Mouse (Mus musculus): Measurements from ENCODE around the gene Tfdp2. TPM values are rescaled to one million over a fixed set of nuclear protein-coding genes. Genes with fewer than 3 reads are reported as not detected.
A peak's percentile ranks its signal among the peaks of the same experiment; 100 is the strongest.

Gene Tfdp2
- total and polyA plus RNA-seq, 2 experiments from 2014 or later, result 19.6 to 32.1 TPM

GRCm38 (mm10) chr9:96243915-96244314, 47.8 kb downstream of the Tfdp2 start:
- Histone ChIP-seq H3K9ac (replicated peaks; ENCODE audit: low read length) (no peak overlapping the region), H3K4me2 (ENCODE audit: low read depth, low read length) (no peak overlapping the region), H3K4me1 (ENCODE audit: insufficient read depth, low read length) (no peaks in the 10 kb centered on the region), H3K9me3 (ENCODE audit: low read length) (no peaks in the 10 kb centered on the region), H3K27ac (no peak overlapping the region), H3K27me3 (ENCODE audit: insufficient read depth, low read length) (no peaks in the 10 kb centered on the region), H3K4me3 (ENCODE audit: low read length) (no peak overlapping the region), H3K36me3 (ENCODE audit: insufficient read depth, low read length) (no peaks in the 10 kb centered on the region)
- no peak for DNase-seq (ENCODE audit: low spot score)
- no peak for ATAC-seq
- WGBS, result 89% methylated on average over 6 of the region's 6 CpGs
- no peak for TF ChIP-seq CTCF (IDR thresholded peaks at IDR 0.05; ENCODE audit: low read depth)

- H3K4me2 ChIP-seq (ENCODE audit: low read depth, low read length), result no peak overlapping the region
- H3K4me1 ChIP-seq (ENCODE audit: insufficient read depth, low read length), result no peaks in the 10 kb centered on the region
- no peak for ATAC-seq
Measured at GRCm38 (mm10) chr9:96254812-96255211, 58.7 kb downstream of the Tfdp2 start.

GRCm38 (mm10) chr9:96258478-96258877, 62.4 kb downstream of the Tfdp2 start:
- Histone ChIP-seq H3K27ac (no peak overlapping the region), H3K4me1 (ENCODE audit: insufficient read depth, low read length) (no peaks in the 10 kb centered on the region), H3K9ac (replicated peaks; ENCODE audit: low read length) (no peak overlapping the region), H3K9me3 (ENCODE audit: low read length) (no peaks in the 10 kb centered on the region), H3K4me3 (ENCODE audit: low read length) (peak overlapping the region; percentile 50), H3K27me3 (ENCODE audit: insufficient read depth, low read length) (no peaks in the 10 kb centered on the region), H3K4me2 (ENCODE audit: low read depth, low read length) (peak overlapping the region; percentile 78), H3K36me3 (ENCODE audit: insufficient read depth, low read length) (no peaks in the 10 kb centered on the region)
- DNase-seq (ENCODE audit: low spot score) (peak; percentile 45), ATAC-seq (peak; percentile 69)
- no peak for TF ChIP-seq CTCF (IDR thresholded peaks at IDR 0.05; ENCODE audit: low read depth)
- 9% methylated on average over 6 of the region's 6 CpGs for WGBS

More at GRCm38 (mm10) chr9:96254812-96255211, 58.7 kb downstream of the Tfdp2 start:
- H3K36me3 ChIP-seq (ENCODE audit: insufficient read depth, low read length), result no peaks in the 10 kb centered on the region
- no peak overlapping the region for H3K4me3 ChIP-seq (ENCODE audit: low read length)
- TF ChIP-seq CTCF (IDR thresholded peaks at IDR 0.05; ENCODE audit: low read depth), result no peak
- H3K9me3 ChIP-seq (ENCODE audit: low read length), result no peaks in the 10 kb centered on the region
- DNase-seq (ENCODE audit: low spot score), result no peak
- no peaks in the 10 kb centered on the region for H3K27me3 ChIP-seq (ENCODE audit: insufficient read depth, low read length)
- no peak overlapping the region for H3K9ac ChIP-seq (replicated peaks; ENCODE audit: low read length)
- no peak overlapping the region for H3K27ac ChIP-seq
- 93% methylated on average over 2 of the region's 2 CpGs for WGBS

GRCm38 (mm10) chr9:96259017-96259512, 63.0 kb downstream of the Tfdp2 start:
- Histone ChIP-seq H3K9me3 (ENCODE audit: low read length) (no peaks in the 10 kb centered on the region), H3K4me3 (ENCODE audit: low read length) (peak overlapping the region; percentile 50), H3K9ac (replicated peaks; ENCODE audit: low read length) (0 out of 2 replicates have a peak overlapping the region, but pooled peaks have one; percentile 28), H3K27me3 (ENCODE audit: insufficient read depth, low read length) (no peaks in the 10 kb centered on the region), H3K27ac (no peak overlapping the region), H3K4me1 (ENCODE audit: insufficient read depth, low read length) (no peaks in the 10 kb centered on the region), H3K36me3 (ENCODE audit: insufficient read depth, low read length) (no peaks in the 10 kb centered on the region), H3K4me2 (ENCODE audit: low read depth, low read length) (peak overlapping the region; percentile 78)
- DNase-seq (ENCODE audit: low spot score) (peak; percentile 79), ATAC-seq (peak; percentile 74)
- WGBS, result 2% methylated on average over 5 of the region's 5 CpGs
- TF ChIP-seq CTCF (IDR thresholded peaks at IDR 0.05; ENCODE audit: low read depth), result peak; percentile 24; the same call in 1 of the 2 replicates

GRCm38 (mm10) chr9:96259753-96260520, 63.9 kb downstream of the Tfdp2 start:
- Histone ChIP-seq H3K4me2 (ENCODE audit: low read depth, low read length) (peak overlapping the region; percentile 78), H3K4me3 (ENCODE audit: low read length) (peak overlapping the region; percentile 50), H3K27ac (peak overlapping the region; percentile 45; the same call in 1 of the 2 replicates), H3K27me3 (ENCODE audit: insufficient read depth, low read length) (no peaks in the 10 kb centered on the region), H3K4me1 (ENCODE audit: insufficient read depth, low read length) (no peaks in the 10 kb centered on the region), H3K36me3 (ENCODE audit: insufficient read depth, low read length) (no peaks in the 10 kb centered on the region), H3K9ac (replicated peaks; ENCODE audit: low read length) (peak overlapping the region; percentile 28), H3K9me3 (ENCODE audit: low read length) (no peaks in the 10 kb centered on the region)
- DNase-seq (ENCODE audit: low spot score), result peak; percentile 59
- no peak for TF ChIP-seq CTCF (IDR thresholded peaks at IDR 0.05; ENCODE audit: low read depth)
- WGBS, result under 1% methylated on average over 10 of the region's 10 CpGs
- ATAC-seq, result peak; percentile 61; the same call in 1 of the 2 replicates

- TF ChIP-seq CTCF (IDR thresholded peaks at IDR 0.05; ENCODE audit: low read depth), result no peak
- Histone ChIP-seq H3K9ac (replicated peaks; ENCODE audit: low read length) (no peak overlapping the region), H3K36me3 (ENCODE audit: insufficient read depth, low read length) (no peaks in the 10 kb centered on the region), H3K27ac (no peak overlapping the region), H3K4me2 (ENCODE audit: low read depth, low read length) (peak overlapping the region; percentile 16; the same call in 1 of the 2 replicates), H3K9me3 (ENCODE audit: low read length) (no peaks in the 10 kb centered on the region), H3K4me3 (ENCODE audit: low read length) (no peak overlapping the region), H3K27me3 (ENCODE audit: insufficient read depth, low read length) (no peaks in the 10 kb centered on the region), H3K4me1 (ENCODE audit: insufficient read depth, low read length) (no peaks in the 10 kb centered on the region)
- DNase-seq (ENCODE audit: low spot score), result no peak
- no peak for ATAC-seq
- 69% methylated on average over 4 of the region's 4 CpGs for WGBS
Measured at GRCm38 (mm10) chr9:96261101-96261500, 65.0 kb downstream of the Tfdp2 start.

GRCm38 (mm10) chr9:96261980-96262379, 65.9 kb downstream of the Tfdp2 start:
- no peak overlapping the region for H3K4me2 ChIP-seq (ENCODE audit: low read depth, low read length)
- WGBS, result 98% methylated on average over 6 of the region's 6 CpGs
- H3K36me3 ChIP-seq (ENCODE audit: insufficient read depth, low read length), result no peaks in the 10 kb centered on the region
- H3K9me3 ChIP-seq (ENCODE audit: low read length), result no peaks in the 10 kb centered on the region
- ATAC-seq, result no peak
- H3K27me3 ChIP-seq (ENCODE audit: insufficient read depth, low read length), result no peaks in the 10 kb centered on the region
- H3K4me3 ChIP-seq (ENCODE audit: low read length), result no peak overlapping the region
- no peak overlapping the region for H3K27ac ChIP-seq
- no peak for TF ChIP-seq CTCF (IDR thresholded peaks at IDR 0.05; ENCODE audit: low read depth)
- DNase-seq (ENCODE audit: low spot score), result no peak
- H3K9ac ChIP-seq (replicated peaks; ENCODE audit: low read length), result no peak overlapping the region
- no peaks in the 10 kb centered on the region for H3K4me1 ChIP-seq (ENCODE audit: insufficient read depth, low read length)
